8 mouse cellular contexts compared by ENCODE assay signal in the genomic region with DNA sequence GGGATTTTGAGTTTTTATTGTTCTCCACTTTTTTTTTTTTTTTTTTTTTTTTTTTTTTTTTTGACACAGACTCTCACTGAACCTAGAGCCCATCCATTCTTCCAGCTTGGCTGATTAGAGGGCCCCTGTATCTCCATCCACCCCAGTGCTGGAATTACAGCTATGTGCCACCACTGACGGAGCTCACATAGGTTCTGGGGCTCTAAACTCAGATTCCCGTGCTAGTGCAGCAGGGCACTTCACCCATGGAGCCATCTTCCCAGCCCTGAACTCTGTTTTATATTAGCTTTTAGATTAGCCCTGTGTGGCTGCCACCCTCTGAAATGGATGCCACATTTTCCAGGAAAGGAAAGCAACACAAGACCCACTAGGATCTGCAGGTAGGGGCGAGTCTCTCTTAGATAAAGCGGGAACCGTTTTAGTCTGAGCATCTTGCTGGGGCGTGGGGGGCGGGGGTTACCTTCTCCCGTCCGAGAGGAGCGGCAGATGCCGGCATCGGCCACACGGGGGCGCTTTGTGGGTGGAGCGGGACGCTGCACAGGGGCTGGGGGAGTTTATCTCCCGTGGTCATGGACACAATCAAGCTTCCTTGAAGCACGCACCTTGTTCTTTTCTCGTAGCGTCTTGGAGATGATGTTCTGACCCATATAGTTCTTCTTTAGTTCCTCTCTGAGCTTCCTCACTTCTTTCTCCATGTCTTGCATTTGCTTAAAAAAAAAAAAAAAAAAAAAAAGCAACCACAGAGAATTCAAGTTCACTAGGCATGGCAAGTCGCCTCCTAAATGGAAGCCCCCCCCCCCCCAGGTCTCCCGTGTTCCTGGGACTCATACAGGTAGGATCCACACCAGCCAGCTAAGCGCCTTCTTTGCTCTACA. TPM values are rescaled to one million over a fixed set of nuclear protein-coding genes. Genes with fewer than 3 reads are reported as not detected.
DNase-seq lines count a peak whose midpoint lies in the region; ATAC-seq and TF ChIP-seq lines count a peak whose summit lies in the region.

No protein-coding gene starts in this region.

- TF ChIP-seq POLR2A in kidney, adult 2 months (IDR thresholded peaks at IDR 0.05; ENCODE audit: low read depth, low read length), result no peak

- peaks cover 11% of the 10 kb centered on the region for H3K4me1 ChIP-seq in forebrain, embryonic 13.5 days
- no peaks in the 10 kb centered on the region for H3K4me1 ChIP-seq in kidney, adult 2 months (ENCODE audit: control insufficient read depth, insufficient read depth, low read length)
- 0 out of 2 replicates have a peak, but pooled peaks cover 2% of the 10 kb centered on the region for H3K4me1 ChIP-seq in lung, embryonic 14.5 days (ENCODE audit: insufficient read depth)

- WGBS in forebrain, embryonic 13.5 days, result 12% methylated on average over 23 of the region's 23 CpGs
- WGBS in kidney, adult 2 months, result 13% methylated on average over 23 of the region's 23 CpGs
- 14% methylated on average over 23 of the region's 23 CpGs for WGBS in lung, embryonic 14.5 days

- H3K4me3 ChIP-seq in forebrain, embryonic 13.5 days, result no peak overlapping the region
- H3K4me3 ChIP-seq in kidney, adult 2 months (ENCODE audit: insufficient read depth, low read depth, low read length), result no peak overlapping the region
- no peak overlapping the region for H3K4me3 ChIP-seq in lung, embryonic 14.5 days (ENCODE audit: low read depth, low read length)

- H3K27ac ChIP-seq in forebrain, embryonic 13.5 days, result no peak overlapping the region
- H3K27ac ChIP-seq in kidney, adult 2 months (ENCODE audit: insufficient read depth, low read depth, low read length), result no peak overlapping the region
- no peak overlapping the region for H3K27ac ChIP-seq in lung, embryonic 14.5 days (ENCODE audit: low read depth)

- H3K9me3 ChIP-seq in forebrain, embryonic 13.5 days (replicated peaks), result peaks cover 10% of the 10 kb centered on the region
- H3K9me3 ChIP-seq in lung, embryonic 14.5 days (ENCODE audit: low read depth, low read length), result 0 out of 2 replicates have a peak, but pooled peaks cover 5% of the 10 kb centered on the region

- H3K27me3 ChIP-seq in forebrain, embryonic 13.5 days, result no peaks in the 10 kb centered on the region
- no peaks in the 10 kb centered on the region for H3K27me3 ChIP-seq in kidney, adult 2 months (replicated peaks; ENCODE audit: control insufficient read depth, insufficient read depth, low read length)
- no peaks in the 10 kb centered on the region for H3K27me3 ChIP-seq in lung, embryonic 14.5 days (ENCODE audit: insufficient read depth, low read length)

- peak; percentile 54 for TF ChIP-seq CTCF in kidney, adult 2 months (conservative IDR thresholded peaks at IDR 0.05; ENCODE audit: insufficient read depth, insufficient read length, low read depth, low read length)
- TF ChIP-seq CTCF in lung, embryonic 14.5 days (IDR thresholded peaks at IDR 0.05; ENCODE audit: low read depth), result peak; percentile 79

- 0 out of 2 replicates have a peak, but pooled peaks have one; percentile 15 for ATAC-seq in cerebellum, adult (ENCODE audit: insufficient number of reproducible peaks, low FRiP score, low TSS enrichment)
- ATAC-seq in forebrain, embryonic 13.5 days, result no peak
- no peak for ATAC-seq in lung, embryonic 14.5 days (ENCODE audit: insufficient read depth)

- no peak overlapping the region for H3K9ac ChIP-seq in forebrain, embryonic 13.5 days
- H3K9ac ChIP-seq in lung, embryonic 14.5 days, result no peak overlapping the region

- H3K36me3 ChIP-seq in forebrain, embryonic 13.5 days (ENCODE audit: poor library complexity, severe bottlenecking), result no peaks in the 10 kb centered on the region
- H3K36me3 ChIP-seq in kidney, adult 2 months (ENCODE audit: control insufficient read depth, insufficient read depth, low read length), result no peaks in the 10 kb centered on the region
- no peaks in the 10 kb centered on the region for H3K36me3 ChIP-seq in lung, embryonic 14.5 days (ENCODE audit: insufficient read depth)

- no peak for DNase-seq in cerebellum, adult 8-10 months
- DNase-seq in right cerebral cortex, postnatal 14 days, result peak; percentile 68
- DNase-seq in right cerebral cortex, adult 18-20 months, result no peak
- peak; percentile 19 for DNase-seq in kidney, adult 2 months
- peak; percentile 72 for DNase-seq in lung, embryonic 14.5 days
- DNase-seq in right cerebral cortex, postnatal 25 days, result peak; percentile 48

- peak overlapping the region; percentile 27 for H3K4me2 ChIP-seq in forebrain, embryonic 13.5 days
- no peak overlapping the region for H3K4me2 ChIP-seq in lung, embryonic 14.5 days

RNA-seq across cellular contexts. Expression of a gene that starts 51.8 kb away (rescaled TPM):
- polyA plus RNA-seq in forebrain, embryonic 13.5 days (2015; fragmentation: Nextera tagmentation; extraction: Ambion mirVana), result 1.5 and 3.0 TPM in 2 replicates
- polyA plus RNA-seq in kidney, adult 2 months (2012; rRNA removed), result 0.18 and 0.28 TPM in 2 replicates
- polyA plus RNA-seq in lung, embryonic 14.5 days (2014; fragmentation: Nextera tagmentation; extraction: Ambion mirVana), result 0.68 and 1.4 TPM in 2 replicates

Comparison
In these comparisons a context has a peak if more than half of its experiments do, and no peak if none do; other contexts are left out.
1. DNase-seq: peak in right cerebral cortex, postnatal 14 days (single experiment), kidney, adult 2 months (single experiment), lung, embryonic 14.5 days (single experiment) and right cerebral cortex, postnatal 25 days (single experiment); none in cerebellum, adult 8-10 months (single experiment) and right cerebral cortex, adult 18-20 months (single experiment).